Mouse (Mus musculus) ES-E14 (cell line): ENCODE results near the gene Nr2f6.

Experiments used
- CHD2 ChIP-seq: IDR thresholded peaks from 2 replicates; pipeline ENCODE4 v1.6.1; 2014; ENCODE audit warnings: mild to moderate bottlenecking, low read depth, low read length, inconsistent platforms
- HCFC1 ChIP-seq: IDR thresholded peaks from 2 replicates; pipeline ENCODE4 v1.6.1; 2012; ENCODE audit warnings: low read length, inconsistent platforms, borderline replicate concordance; ENCODE audit not compliant: insufficient read depth
- MAFK ChIP-seq: IDR thresholded peaks from 2 replicates; pipeline ENCODE4 v1.6.1; 2014; ENCODE audit warnings: mild to moderate bottlenecking, low read depth, low read length, inconsistent platforms; ENCODE audit not compliant: insufficient read depth
- ZC3H11A ChIP-seq: IDR thresholded peaks from 2 replicates; pipeline ENCODE4 v1.6.1; 2012; ENCODE audit warnings: low read depth, mild to moderate bottlenecking, inconsistent platforms, low read length, borderline replicate concordance

GRCm38 (mm10) chr8:71411535-71412273, 29.9 kb upstream of the Nr2f6 start:
- no peak for TF ChIP-seq MAFK
- no peak for TF ChIP-seq CHD2
- no peak for TF ChIP-seq ZC3H11A
- TF ChIP-seq HCFC1 = no peak
